Mouse (Mus musculus) central nervous system, embryonic 11.5 days (tissue): ENCODE measurements around the gene Cybb. TPM values are rescaled to one million over a fixed set of nuclear protein-coding genes. Genes with fewer than 3 reads are reported as not detected.

Experiments
- polyA plus RNA-seq: library from polyadenylated mRNA; depleted of rRNA; stranded (reverse); fragments of >200 nt; gene quantifications from 2 replicates; pipeline ENCODE4 v1.2.3, GENCODE M21; 2012; rRNA removed

Gene Cybb
- polyA plus RNA-seq, result 0.34 and 0.55 TPM in 2 replicates

DNA sequence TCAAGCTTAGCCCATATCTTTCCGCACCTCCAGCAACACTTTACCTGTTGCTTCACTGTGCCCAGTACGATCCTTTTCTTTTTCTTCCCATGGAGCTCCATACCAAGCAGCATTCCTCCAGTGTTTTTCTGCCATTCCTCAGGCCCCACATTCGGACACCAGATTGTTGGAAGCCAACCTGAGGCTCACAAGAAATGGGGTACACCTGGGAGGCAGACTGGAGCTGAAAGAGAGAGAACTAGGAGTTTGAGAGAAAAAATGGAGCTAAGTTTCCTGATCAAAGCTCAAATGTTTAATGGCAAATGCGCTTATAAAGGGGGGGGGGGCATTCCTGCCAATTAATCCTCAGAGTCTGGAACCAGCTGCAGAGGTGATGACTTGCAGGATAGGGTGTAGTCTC lies at the start of gene Cybb:
Gene Cybb (minus strand): TSS at position 101 of the 400 bp plus-strand sequence.

Other genes starting within 250 kb of the Cybb start
- gene Gm14862, start 230.9 kb downstream of the Cybb start, polyA plus RNA-seq, result 0.34 TPM in 1 of 2 replicates, not detected in the other
- 2.0 and 3.9 TPM in 2 replicates for gene Xk, start 215.0 kb downstream of the Cybb start, polyA plus RNA-seq
- gene H2al1m, start 204.0 kb downstream of the Cybb start, polyA plus RNA-seq, result 0.67 and 0.76 TPM in 2 replicates
- gene H2al1k, start 137.1 kb downstream of the Cybb start, polyA plus RNA-seq, result not detected in 2 replicates
- gene H2al1o, start 84.6 kb upstream of the Cybb start, polyA plus RNA-seq, result not detected in 2 replicates
- 9.7 and 29.7 TPM in 2 replicates for gene Dynlt3, start 175.2 kb upstream of the Cybb start, polyA plus RNA-seq